Mouse (Mus musculus): Measurements from ENCODE around the gene Cldn7.

- TF ChIP-seq CTCF (IDR thresholded peaks at IDR 0.05; ENCODE audit: borderline replicate concordance, extremely low read depth, insufficient read depth, insufficient read length): no peak
- no peak for TF ChIP-seq POLR2A (IDR thresholded peaks at IDR 0.05; ENCODE audit: borderline replicate concordance, extremely low read depth, insufficient read depth, insufficient read length, poor library complexity, severe bottlenecking)
Observed at GRCm38 (mm10) chr11:69929712-69930111, 34.9 kb upstream of the Cldn7 start.

Measured in brain, embryonic 14.5 days (tissue).